Mouse (Mus musculus) CH12.LX (cell line): ENCODE data around the gene Upf1. TPM values are rescaled to one million over a fixed set of nuclear protein-coding genes. Genes with fewer than 3 reads are reported as not detected.

Experiments used
- DNase-seq: peaks from one replicate; pipeline ENCODE4 v3.0.0-alpha.2; 2013; ENCODE audit errors: extremely low read depth
- H3K27ac ChIP-seq: 2 replicates; pipeline ENCODE4 v1.5.1; 2012; ENCODE audit warnings: low read depth, mild to moderate bottlenecking, control low read depth, moderate library complexity; ENCODE audit not compliant: insufficient read depth
- H3K27me3 ChIP-seq: replicated peaks from 2 replicates; pipeline ENCODE3; 2012; ENCODE audit warnings: inconsistent platforms
- H3K36me3 ChIP-seq, 2 experiments: replicated peaks in 1 of 2; 2 replicates each; pipeline versions ENCODE3 to v1.6.1; 2012; ENCODE audit warnings: inconsistent platforms in 1 of 2, low read length in 1 of 2, mild to moderate bottlenecking in 1 of 2, mixed read lengths in 1 of 2, moderate library complexity in 1 of 2; ENCODE audit not compliant: control insufficient read depth in 1 of 2, insufficient read depth in 1 of 2
- H3K4me1 ChIP-seq, 2 experiments: 2 replicates each; pipeline ENCODE4 v1.6.1; 2012; ENCODE audit warnings: inconsistent platforms in 1 of 2, moderate library complexity in 1 of 2; ENCODE audit not compliant: insufficient read depth in 2 of 2, control insufficient read depth in 1 of 2
- H3K4me2 ChIP-seq: 2 replicates; pipeline ENCODE4 v1.6.1; 2012; ENCODE audit warnings: low read depth, mild to moderate bottlenecking, control low read depth; ENCODE audit not compliant: poor library complexity, insufficient read depth, severe bottlenecking
- H3K4me3 ChIP-seq, 3 experiments: fragments of 150-350 bp in 1 of 3; sonication (generic) in 1 of 3; replicated peaks in 1 of 3; 2 replicates each; pipeline versions ENCODE3 to v1.5.1; 2011 to 2012; ENCODE audit warnings: low read depth in 2 of 3, low read length in 2 of 3, mild to moderate bottlenecking in 2 of 3, moderate library complexity in 2 of 3, control low read depth in 1 of 3, improper control_type of control experiment in 1 of 3, inconsistent platforms in 1 of 3, mixed read lengths in 1 of 3; ENCODE audit not compliant: poor library complexity in 1 of 3
- H3K79me2 ChIP-seq: replicated peaks from 2 replicates; pipeline ENCODE4 v1.6.1; 2012; ENCODE audit warnings: mild to moderate bottlenecking, moderate library complexity; ENCODE audit not compliant: control insufficient read depth, poor library complexity, insufficient read depth, severe bottlenecking; ENCODE audit errors: extremely low read depth
- H3K9ac ChIP-seq: 2 replicates; pipeline ENCODE4 v1.6.1; 2012; ENCODE audit warnings: low read depth, mild to moderate bottlenecking, control low read depth, moderate library complexity; ENCODE audit not compliant: insufficient read depth
- H3K9me3 ChIP-seq: replicated peaks from 2 replicates; pipeline ENCODE3; 2012; ENCODE audit warnings: low read length, inconsistent platforms, mixed read lengths
- BHLHE40 ChIP-seq: IDR thresholded peaks from 2 replicates; pipeline ENCODE4 v1.6.1; 2011; ENCODE audit warnings: mild to moderate bottlenecking, low read depth, low read length, improper control_type of control experiment
- CHD1 ChIP-seq: IDR thresholded peaks from 2 replicates; pipeline ENCODE4 v1.6.1; 2012; ENCODE audit warnings: low read depth, low read length, improper control_type of control experiment, inconsistent platforms
- CHD2 ChIP-seq: IDR thresholded peaks from 2 replicates; pipeline ENCODE4 v1.6.1; 2011; ENCODE audit warnings: low read length, improper control_type of control experiment
- CTCF ChIP-seq, 2 experiments: IDR thresholded peaks in 1 of 2; conservative IDR thresholded peaks in 1 of 2; 2 replicates each; pipeline ENCODE4 v1.5.1; 2011 to 2012; ENCODE audit warnings: low read depth in 2 of 2, low read length in 2 of 2, improper control_type of control experiment in 1 of 2, inconsistent platforms in 1 of 2, mild to moderate bottlenecking in 1 of 2, moderate library complexity in 1 of 2
- E2F4 ChIP-seq: IDR thresholded peaks from 2 replicates; pipeline ENCODE4 v1.6.1; 2011; ENCODE audit warnings: low read depth, low read length, improper control_type of control experiment; ENCODE audit not compliant: insufficient replicate concordance
- ELF1 ChIP-seq: IDR thresholded peaks from 2 replicates; pipeline ENCODE4 v1.6.1; 2014; ENCODE audit warnings: low read depth, mild to moderate bottlenecking, inconsistent platforms, low read length, improper control_type of control experiment
- EP300 ChIP-seq: IDR thresholded peaks from 2 replicates; pipeline ENCODE4 v1.6.1; 2011; ENCODE audit warnings: low read length, improper control_type of control experiment
- ETS1 ChIP-seq: conservative IDR thresholded peaks from 2 replicates; pipeline ENCODE4 v1.6.1; 2012; ENCODE audit warnings: low read depth, mild to moderate bottlenecking, inconsistent platforms, low read length, improper control_type of control experiment, moderate library complexity
- GABPA ChIP-seq: IDR thresholded peaks from 2 replicates; pipeline ENCODE4 v1.6.1; 2012; ENCODE audit warnings: low read depth, low read length, improper control_type of control experiment, inconsistent platforms; ENCODE audit not compliant: insufficient replicate concordance
- HCFC1 ChIP-seq: IDR thresholded peaks from 2 replicates; pipeline ENCODE4 v1.6.1; 2012; ENCODE audit warnings: low read depth, mild to moderate bottlenecking, inconsistent platforms, low read length, improper control_type of control experiment
- IRF4 ChIP-seq: IDR thresholded peaks from 2 replicates; pipeline ENCODE4 v1.6.1; 2014; ENCODE audit warnings: low read depth, mild to moderate bottlenecking, inconsistent platforms, low read length, improper control_type of control experiment
- JUN ChIP-seq: IDR thresholded peaks from 2 replicates; pipeline ENCODE4 v1.6.1; 2011; ENCODE audit warnings: low read depth, mild to moderate bottlenecking, low read length, improper control_type of control experiment, moderate library complexity; ENCODE audit not compliant: insufficient read depth
- JUND ChIP-seq: conservative IDR thresholded peaks from 2 replicates; pipeline ENCODE4 v1.6.1; 2011; ENCODE audit warnings: low read depth, low read length, improper control_type of control experiment
- KAT2A ChIP-seq: IDR thresholded peaks from 2 replicates; pipeline ENCODE4 v1.6.1; 2012; ENCODE audit warnings: low read length, improper control_type of control experiment, inconsistent platforms; ENCODE audit not compliant: insufficient replicate concordance
- MAFK ChIP-seq: IDR thresholded peaks from 2 replicates; pipeline ENCODE4 v1.6.1; 2011; ENCODE audit warnings: low read length, improper control_type of control experiment; ENCODE audit not compliant: insufficient replicate concordance
- MAX ChIP-seq: IDR thresholded peaks from 2 replicates; pipeline ENCODE4 v1.6.1; 2011; ENCODE audit warnings: low read length, improper control_type of control experiment
- MAZ ChIP-seq: IDR thresholded peaks from 2 replicates; pipeline ENCODE4 v1.6.1; 2012; ENCODE audit warnings: low read depth, mild to moderate bottlenecking, inconsistent platforms, low read length, improper control_type of control experiment, moderate library complexity
- MEF2A ChIP-seq: IDR thresholded peaks from 2 replicates; pipeline ENCODE4 v1.6.1; 2014; ENCODE audit warnings: low read depth, mild to moderate bottlenecking, inconsistent platforms, low read length, improper control_type of control experiment, borderline replicate concordance
- MXI1 ChIP-seq: IDR thresholded peaks from 2 replicates; pipeline ENCODE4 v1.6.1; 2011; ENCODE audit warnings: mild to moderate bottlenecking, low read depth, low read length, improper control_type of control experiment
- MYC ChIP-seq: IDR thresholded peaks from 2 replicates; pipeline ENCODE4 v1.6.1; 2011; ENCODE audit warnings: low read depth, mild to moderate bottlenecking, improper control_type of control experiment, low read length
- NELFE ChIP-seq: IDR thresholded peaks from 2 replicates; pipeline ENCODE4 v1.6.1; 2011; ENCODE audit warnings: low read depth, low read length, improper control_type of control experiment
- NRF1 ChIP-seq: IDR thresholded peaks from 2 replicates; pipeline ENCODE4 v1.6.1; 2014; ENCODE audit warnings: low read depth, mild to moderate bottlenecking, inconsistent platforms, low read length, improper control_type of control experiment, moderate library complexity
- PAX5 ChIP-seq: IDR thresholded peaks from 2 replicates; pipeline ENCODE4 v1.6.1; 2012; ENCODE audit warnings: low read length, inconsistent platforms, mixed read lengths
- POLR2A ChIP-seq: IDR thresholded peaks from 2 replicates; pipeline ENCODE4 v1.6.1; 2011; ENCODE audit warnings: low read depth, mild to moderate bottlenecking, improper control_type of control experiment, low read length
- POLR2AphosphoS2 ChIP-seq: IDR thresholded peaks from 2 replicates; pipeline ENCODE4 v1.6.1; 2011; ENCODE audit warnings: low read depth, low read length, improper control_type of control experiment
- RAD21 ChIP-seq: IDR thresholded peaks from 2 replicates; pipeline ENCODE4 v1.6.1; 2011; ENCODE audit warnings: low read depth, mild to moderate bottlenecking, low read length, improper control_type of control experiment, moderate library complexity
- RCOR1 ChIP-seq: conservative IDR thresholded peaks from 2 replicates; pipeline ENCODE4 v1.6.1; 2012; ENCODE audit warnings: low read depth, mild to moderate bottlenecking, inconsistent platforms, low read length, improper control_type of control experiment
- SIN3A ChIP-seq: IDR thresholded peaks from 2 replicates; pipeline ENCODE4 v1.6.1; 2012; ENCODE audit warnings: low read length, improper control_type of control experiment, inconsistent platforms
- SMC3 ChIP-seq: IDR thresholded peaks from 2 replicates; pipeline ENCODE4 v1.6.1; 2011; ENCODE audit warnings: low read depth, low read length, improper control_type of control experiment
- TBP ChIP-seq: conservative IDR thresholded peaks from 2 replicates; pipeline ENCODE4 v1.6.1; 2011; ENCODE audit warnings: low read depth, low read length, improper control_type of control experiment
- TCF12 ChIP-seq: IDR thresholded peaks from 2 replicates; pipeline ENCODE4 v1.6.1; 2014; ENCODE audit warnings: low read depth, mild to moderate bottlenecking, inconsistent platforms, low read length, improper control_type of control experiment
- UBTF ChIP-seq: IDR thresholded peaks from 2 replicates; pipeline ENCODE4 v1.6.1; 2012; ENCODE audit warnings: low read depth, mild to moderate bottlenecking, inconsistent platforms, low read length, improper control_type of control experiment, moderate library complexity
- USF1 ChIP-seq: IDR thresholded peaks from 2 replicates; pipeline ENCODE4 v1.6.1; 2014; ENCODE audit warnings: low read depth, mild to moderate bottlenecking, inconsistent platforms, low read length, improper control_type of control experiment
- USF2 ChIP-seq: conservative IDR thresholded peaks from 2 replicates; pipeline ENCODE4 v1.6.1; 2011; ENCODE audit warnings: low read depth, low read length, improper control_type of control experiment
- ZC3H11A ChIP-seq: IDR thresholded peaks from 2 replicates; pipeline ENCODE4 v1.6.1; 2012; ENCODE audit warnings: low read depth, mild to moderate bottlenecking, inconsistent platforms, low read length, improper control_type of control experiment
- ZKSCAN1 ChIP-seq: IDR thresholded peaks from 2 replicates; pipeline ENCODE4 v1.6.1; 2012; ENCODE audit warnings: low read depth, inconsistent platforms, low read length, improper control_type of control experiment, borderline replicate concordance
- ZMIZ1 ChIP-seq: IDR thresholded peaks from 2 replicates; pipeline ENCODE4 v1.6.1; 2012; ENCODE audit warnings: low read depth, mild to moderate bottlenecking, inconsistent platforms, low read length, improper control_type of control experiment
- ZNF384 ChIP-seq: IDR thresholded peaks from 2 replicates; pipeline ENCODE4 v1.6.1; 2012; ENCODE audit warnings: low read depth, low read length, improper control_type of control experiment, inconsistent platforms
- dilution Hi-C: fragments of 300-500 bp; cut with MboI; formaldehyde crosslinking; loops from 2 replicates; pipeline ENCODE4 v1.14.3; 2020; ENCODE audit warnings: low sequenced_read_pairs; ENCODE audit not compliant: extremely low pct_unique_long_range_greater_than_20kb, extremely low pct_ligation_motif_present
- in situ Hi-C: fragments of 300-500 bp; cut with MboI; formaldehyde crosslinking; loops from 3 replicates; pipeline ENCODE4 v1.14.3; 2019; ENCODE audit warnings: low sequenced_read_pairs, low pct_ligation_motif_present, low pct_unique_long_range_greater_than_20kb, mixed read lengths
- polyA plus RNA-seq: library from polyadenylated mRNA; unstranded; fragments of >175 nt; gene quantifications from 2 replicates; pipeline ENCODE4 v1.2.1, GENCODE M21; 2012; ENCODE audit warnings: low read depth; ENCODE audit not compliant: insufficient read length
- total RNA-seq, 2 experiments: library from RNA; depleted of rRNA; stranded (reverse); fragments of 300-350 nt in 1 of 2; fragments of >200 nt in 1 of 2; gene quantifications; 2 replicates each; pipeline ENCODE4 v1.2.3; 2012 to 2014

Upf1 gene
- total RNA-seq (2012; rRNA removed), result 39.6 and 45.7 TPM in 2 replicates
- 27.0 and 31.1 TPM in 2 replicates for total RNA-seq (2014; rRNA removed)
- polyA plus RNA-seq, result 42.4 and 44.4 TPM in 2 replicates

- H3K4me2 ChIP-seq, result peak within 1 kb of the TSS; percentile 65
- no peak for TF ChIP-seq ZC3H11A
- no peak for TF ChIP-seq RCOR1
- TF ChIP-seq USF1, result no peak
- peak; percentile 65; the same call in 1 of the 2 replicates for TF ChIP-seq TCF12
- peak; percentile 95 for TF ChIP-seq POLR2A
- no peak for TF ChIP-seq USF2
- TF ChIP-seq ELF1, result peak; percentile 90
- no peak for TF ChIP-seq JUND
- no peak for TF ChIP-seq CHD1
- TF ChIP-seq UBTF, result no peak
- TF ChIP-seq SIN3A, result no peak
- TF ChIP-seq SMC3, result no peak
- TF ChIP-seq NELFE, result peak; percentile 98
- no peak for TF ChIP-seq E2F4
- no peak for TF ChIP-seq CTCF (conservative IDR thresholded peaks at IDR 0.05 in 1 of 2, IDR thresholded peaks at IDR 0.05 in 1 of 2; ENCODE audit: low read depth in 2 of 2, low read length in 2 of 2)
- 0 out of 2 replicates have a peak, but pooled peaks have one; percentile 48 for TF ChIP-seq MAX
- no peak for TF ChIP-seq RAD21
- TF ChIP-seq MYC, result no peak
- peak; percentile 51; the same call in 1 of the 2 replicates for TF ChIP-seq MEF2A
- TF ChIP-seq EP300, result no peak
- peak; percentile 94 for TF ChIP-seq NRF1
- TF ChIP-seq POLR2AphosphoS2, result peak; percentile 91
- TF ChIP-seq MAFK, result no peak
- peak; percentile 35; the same call in 1 of the 2 replicates for TF ChIP-seq IRF4
- no peak for TF ChIP-seq CHD2
- TF ChIP-seq JUN, result no peak
- TF ChIP-seq HCFC1, result peak; percentile 54
- TF ChIP-seq ZKSCAN1, result no peak
- 0 out of 2 replicates have a peak, but pooled peaks have one; percentile 44 for TF ChIP-seq MAZ
- no peak for TF ChIP-seq ZNF384
- TF ChIP-seq KAT2A, result no peak; the same call in 1 of the 2 replicates
- no peak; the same call in 1 of the 2 replicates for TF ChIP-seq BHLHE40
- TF ChIP-seq MXI1, result peak; percentile 46; the same call in 1 of the 2 replicates
- TF ChIP-seq PAX5, result no peak
- peak; percentile 96 for TF ChIP-seq ZMIZ1
- TF ChIP-seq TBP, result peak; percentile 81
- no peak for TF ChIP-seq ETS1
- no peak for TF ChIP-seq GABPA
- TF ChIP-seq, all 38 proteins: peak for 14
- H3K4me3 ChIP-seq, result peak within 1 kb of the TSS; percentile 85 to 90 (median 85)
- DNase-seq, result peak; percentile 98
- H3K79me2 ChIP-seq, result peaks cover 45% of the 10 kb centered on the region
- dilution Hi-C loops (no loop called here), in situ Hi-C loops (no loop called here)
- H3K27me3 ChIP-seq, result no peaks in the 10 kb centered on the region
- peak within 1 kb of the TSS; percentile 83 for H3K9ac ChIP-seq
- peaks cover 13 to 32% of the 10 kb centered on the region in 2 experiments for H3K36me3 ChIP-seq
- peak within 1 kb of the TSS; percentile 48 for H3K27ac ChIP-seq
- peaks cover 34 to 45% of the 10 kb centered on the region in 2 experiments for H3K4me1 ChIP-seq
- H3K9me3 ChIP-seq, result no peaks in the 10 kb centered on the region
Measured at GRCm38 (mm10) chr8:70353194-70353817, at the start of gene Upf1. Gene Upf1, minus strand, starts transcription at chr8:70353278.
